Mouse (Mus musculus): ENCODE measurements at regions not wholly inside any gene's neighbourhood (a gene's known extent, or its start where the extent isn't known, plus 50 kb on each side); places are given as distances from the start of the nearest gene placed in this dataset.

DNA sequence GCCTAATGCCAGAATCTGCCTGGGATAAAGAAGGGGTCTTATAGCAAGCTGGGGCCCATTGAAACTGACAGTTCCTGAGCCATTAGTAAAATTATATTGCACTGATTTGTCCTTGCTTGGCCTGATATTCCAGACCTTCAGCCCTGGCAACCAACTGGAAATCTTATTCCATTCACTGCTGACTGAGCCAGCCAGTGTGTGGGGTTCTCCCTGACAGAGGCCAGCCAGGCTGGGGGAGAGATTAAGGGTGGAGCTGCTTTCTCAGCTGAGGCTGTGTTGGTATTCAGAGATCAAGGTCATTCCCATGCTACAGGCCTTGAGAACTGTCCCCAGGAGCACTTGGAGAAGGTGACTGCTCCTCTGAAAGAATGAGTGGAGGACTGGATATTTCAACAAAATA lies 226.9 kb downstream of the Ar start:
- DNase-seq (ENCODE audit: low read depth, low spot score), result peak; percentile 51

DNA sequence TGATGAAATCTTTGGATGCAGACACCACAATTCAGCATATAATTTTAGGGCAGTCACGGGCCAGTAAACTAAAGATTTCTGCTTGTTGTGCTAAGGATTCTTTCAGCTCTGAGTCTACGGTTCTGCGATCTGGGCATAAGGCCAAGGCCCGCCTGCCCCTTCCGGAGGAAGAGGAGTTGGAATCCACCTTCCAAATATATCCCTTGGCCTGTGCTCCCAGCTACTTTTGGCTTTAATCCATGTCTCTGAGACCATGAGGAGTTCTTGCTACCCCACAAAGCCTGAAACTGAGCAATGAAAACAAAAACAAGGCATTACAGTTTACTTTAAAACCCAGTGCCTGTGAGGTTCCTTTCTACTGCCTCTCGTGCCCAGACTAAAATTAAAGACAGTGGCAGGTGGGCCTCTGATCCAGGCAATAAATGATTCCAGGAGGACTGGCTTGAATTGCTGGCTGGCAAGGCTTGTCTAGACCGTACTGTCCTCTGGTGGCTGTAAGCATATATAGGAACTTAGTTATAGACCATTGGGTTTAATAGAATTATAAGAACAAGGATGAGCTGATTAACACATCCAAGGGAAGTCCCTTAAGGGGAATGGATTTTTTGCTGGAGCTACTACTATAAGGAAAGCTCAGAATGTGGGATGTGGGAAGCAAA lies 231.8 kb downstream of the Ar start:
- DNase-seq (ENCODE audit: low read depth, low spot score), result peak; percentile 78

DNA sequence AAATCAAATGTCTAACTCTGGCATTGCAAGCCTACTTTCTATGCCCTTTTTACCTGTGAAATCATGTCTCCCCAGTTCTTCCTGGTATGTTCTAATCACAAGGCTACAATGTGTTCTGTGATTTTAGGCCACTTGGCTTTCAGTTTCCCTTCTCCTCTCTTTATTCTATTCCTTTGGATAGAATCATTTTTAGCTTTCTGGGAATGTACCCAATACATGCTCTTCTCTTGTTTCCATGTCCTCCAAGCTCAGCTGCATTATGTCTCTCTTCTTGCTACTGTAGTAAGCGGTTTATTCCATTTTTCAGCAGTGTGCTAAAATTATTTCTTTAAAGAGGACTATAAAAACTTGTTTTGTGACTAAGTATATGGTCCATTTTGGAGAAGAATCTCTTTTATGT lies 235.4 kb downstream of the Ar start:
- no peak for DNase-seq (ENCODE audit: low read depth, low spot score)

DNA sequence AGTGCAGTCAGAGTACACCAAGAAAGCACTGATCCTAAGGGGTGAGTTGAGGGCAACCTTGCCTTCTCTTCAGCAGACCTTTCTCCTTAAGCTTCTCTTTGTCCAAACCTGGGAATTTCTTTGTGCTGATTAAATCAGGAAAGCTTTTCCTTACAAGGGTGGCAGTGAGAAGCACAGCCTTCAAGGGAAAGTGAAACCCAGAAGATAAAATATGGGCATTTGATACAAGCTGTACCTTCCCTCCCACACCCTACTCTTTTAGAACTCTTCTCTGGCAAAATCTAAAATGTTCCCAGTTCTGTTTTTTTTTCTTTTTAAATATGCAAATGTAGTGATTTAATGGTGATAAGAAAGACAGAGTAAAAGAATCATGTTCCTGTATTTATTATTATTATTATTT lies 243.8 kb downstream of the Ar start:
- DNase-seq (ENCODE audit: low read depth, low spot score), result no peak

DNA sequence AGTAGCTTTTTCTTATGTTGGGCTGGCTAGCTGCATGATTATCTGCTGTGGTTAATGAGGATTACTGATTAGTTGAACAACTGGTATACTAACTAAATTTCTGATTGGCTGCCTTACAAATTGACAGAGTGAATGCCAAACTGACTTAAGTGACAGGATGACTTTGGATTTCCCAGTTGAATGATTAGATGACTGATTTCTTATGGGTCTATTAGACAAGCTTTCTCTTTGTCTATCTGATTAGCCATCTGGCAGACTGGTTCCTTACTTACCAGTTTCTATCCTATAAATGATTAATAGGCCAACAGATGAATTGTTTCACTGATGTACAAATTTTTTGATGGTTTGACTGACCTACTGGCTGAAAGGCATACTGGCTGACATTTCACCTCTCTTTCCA lies 260.5 kb downstream of the Ar start:
- DNase-seq (ENCODE audit: low read depth, low spot score), result no peak

DNA sequence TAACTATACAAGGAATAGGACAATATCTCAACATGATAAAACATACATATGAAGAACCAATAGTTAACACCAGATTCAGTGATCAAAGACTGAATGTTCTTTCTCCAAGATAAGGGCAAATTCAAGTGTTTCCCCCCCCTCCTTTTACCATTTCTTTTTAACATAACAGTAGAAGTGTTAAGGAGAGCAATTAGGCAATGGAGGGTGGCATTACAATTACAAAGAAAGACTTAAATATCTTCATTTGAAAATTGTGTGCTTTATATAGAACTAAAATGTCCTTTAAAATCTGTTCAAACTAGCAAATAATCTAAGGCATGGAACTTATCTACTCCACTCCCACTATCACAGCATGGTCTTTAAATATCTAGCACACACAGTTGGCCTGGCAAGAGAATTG lies 270.9 kb downstream of the Ar start:
- no peak for DNase-seq (ENCODE audit: low read depth, low spot score)

DNA sequence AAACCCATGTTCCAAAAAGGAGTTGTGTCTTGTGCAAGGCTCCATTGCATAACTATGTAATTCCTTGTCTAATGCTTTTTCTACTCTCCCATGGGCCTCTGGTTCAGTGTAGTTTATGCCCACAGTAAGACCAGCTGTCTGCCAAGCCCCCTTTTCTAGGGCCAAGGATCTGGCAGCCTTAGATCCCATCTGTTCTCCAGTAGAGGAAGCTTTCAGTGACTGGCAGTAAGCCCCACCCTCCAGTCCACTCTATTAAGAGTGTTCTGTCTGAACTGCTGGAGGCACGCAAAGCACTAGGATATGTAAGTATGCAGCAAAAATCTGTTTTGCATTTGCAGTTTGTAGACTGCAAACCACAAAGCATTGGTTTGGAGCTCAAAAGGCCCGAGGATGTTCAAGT lies 303.5 kb downstream of the Ar start:
- peak; percentile 21 for DNase-seq (ENCODE audit: low read depth, low spot score)

DNA sequence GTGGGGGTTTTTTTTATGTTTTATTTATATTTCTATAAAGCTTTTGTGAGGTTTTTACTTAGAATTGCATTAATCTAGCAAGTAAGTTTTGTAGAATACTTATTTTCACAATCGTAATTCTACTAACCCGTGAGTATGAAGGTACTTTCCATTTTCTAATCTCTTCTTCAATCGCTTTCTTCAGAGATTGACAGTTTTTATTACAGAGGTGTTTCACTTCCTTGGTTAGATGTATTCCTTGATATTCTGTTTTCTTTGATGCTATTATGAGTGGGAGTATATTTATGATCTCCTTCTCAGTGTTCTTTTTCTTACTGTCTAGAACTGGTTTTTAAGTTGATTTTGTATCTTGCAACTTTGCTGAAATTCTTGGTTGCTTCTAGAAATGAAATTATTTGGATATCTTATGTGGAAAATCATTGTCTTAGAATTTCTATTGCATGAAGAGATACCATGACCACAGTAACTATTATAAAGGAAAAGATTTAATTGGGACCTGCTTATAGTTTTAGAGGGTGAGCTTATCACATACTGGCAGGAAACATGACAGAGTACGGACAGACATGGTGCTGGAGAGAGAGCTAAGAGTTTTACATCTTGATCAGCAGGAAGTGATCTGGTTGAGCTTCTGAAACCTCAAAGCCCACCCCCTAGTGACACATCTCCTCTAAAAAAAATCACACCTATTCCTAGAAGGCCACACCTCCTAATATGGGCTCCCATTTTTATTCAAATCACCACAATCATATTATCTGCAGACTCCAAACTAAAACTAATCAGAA lies 328.1 kb downstream of the Ar start:
- DNase-seq (ENCODE audit: low read depth, low spot score), result no peak

Data from skeletal muscle tissue, adult 2 months (tissue).